Mouse (Mus musculus): ENCODE data around the gene 4932411N23Rik.

GRCm38 (mm10) chrX:126815768-126816167, at the start of gene 4932411N23Rik:
- no peak for TF ChIP-seq CTCF (IDR thresholded peaks at IDR 0.05; ENCODE audit: low read depth, low read length)
- TF ChIP-seq POLR2A (IDR thresholded peaks at IDR 0.05; ENCODE audit: borderline replicate concordance, low read depth, low read length), result no peak
